Mouse (Mus musculus): ENCODE measurements around the gene Mllt3. TPM values are rescaled to one million over a fixed set of nuclear protein-coding genes. Genes with fewer than 3 reads are reported as not detected.
A peak's percentile ranks its signal among the peaks of the same experiment; 100 is the strongest.

Mllt3 gene
- polyA plus RNA-seq, 1 experiment = 23.5 TPM

DNA sequence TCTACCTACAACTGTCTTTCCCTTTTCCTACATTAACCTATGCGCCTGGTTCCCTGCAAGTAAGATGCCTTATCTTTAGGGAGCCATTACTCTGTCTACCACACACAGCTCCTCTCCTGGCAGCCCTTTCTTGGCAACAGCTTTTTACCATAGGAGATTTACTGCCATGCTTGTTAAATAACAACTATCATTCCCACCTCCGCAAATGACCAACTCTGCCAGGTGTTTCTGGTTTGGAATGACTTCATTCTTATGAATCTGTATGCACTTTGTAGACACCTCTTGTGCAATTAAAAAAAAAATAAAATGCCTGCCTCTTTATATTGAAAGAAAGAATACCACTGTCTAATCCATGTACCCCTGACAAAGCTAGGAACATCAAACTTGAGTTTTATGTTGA, 294.1 kb downstream of the Mllt3 start:
- DNase-seq (ENCODE audit: extremely low spot score in 1 of 2, low spot score in 1 of 2) = no peak

DNA sequence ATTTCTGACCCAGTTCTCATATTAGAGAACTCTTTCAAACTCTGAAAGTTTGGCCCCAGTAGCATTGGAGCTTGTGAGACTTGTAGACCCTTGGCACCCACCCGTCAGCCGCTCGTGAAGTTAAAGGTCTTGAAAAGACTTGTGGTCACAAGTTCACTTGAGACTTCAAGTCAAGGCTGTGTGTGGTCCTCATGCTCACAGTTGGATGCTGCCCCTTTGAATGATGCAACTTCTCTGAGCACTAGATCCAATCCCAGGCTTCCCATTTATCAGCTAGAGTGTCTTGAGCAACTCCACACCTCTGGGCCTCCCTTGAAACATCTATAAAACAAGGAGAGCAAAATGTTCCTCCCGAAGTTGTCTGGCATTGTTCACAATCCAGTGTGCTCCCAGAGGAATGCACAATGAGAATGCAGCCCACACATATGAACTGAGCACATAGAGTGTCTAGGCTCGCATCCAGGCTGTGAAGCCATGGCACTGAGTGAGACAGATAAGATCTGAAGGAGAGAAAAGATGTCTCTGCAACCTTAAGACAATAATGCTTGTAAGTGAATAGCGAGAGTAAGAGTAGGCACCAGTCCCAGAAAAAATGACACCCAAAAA, 295.9 kb downstream of the Mllt3 start:
- DNase-seq (ENCODE audit: extremely low spot score in 1 of 2, low spot score in 1 of 2) = no peak

DNA sequence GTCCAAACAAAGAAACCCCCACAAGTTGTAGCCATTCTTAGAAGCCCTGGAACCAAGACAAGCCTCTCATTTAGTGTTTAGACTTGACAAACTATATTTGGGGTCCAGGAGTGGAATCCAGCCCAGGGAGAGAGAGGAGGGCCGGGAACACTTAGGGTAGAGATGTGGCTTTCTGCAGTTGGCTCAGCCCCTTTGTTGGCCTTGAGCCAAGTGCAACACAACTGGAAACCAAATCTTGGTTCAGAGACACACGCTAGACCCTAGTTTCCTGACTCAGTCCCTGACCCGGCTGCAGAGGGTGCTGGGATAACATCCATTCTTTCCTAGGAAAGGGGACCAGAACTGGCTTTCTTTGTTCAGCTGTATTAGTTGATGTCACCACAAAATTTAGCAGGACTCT, 296.4 kb downstream of the Mllt3 start:
- DNase-seq (ENCODE audit: extremely low spot score in 1 of 2, low spot score in 1 of 2) = no peak

DNA sequence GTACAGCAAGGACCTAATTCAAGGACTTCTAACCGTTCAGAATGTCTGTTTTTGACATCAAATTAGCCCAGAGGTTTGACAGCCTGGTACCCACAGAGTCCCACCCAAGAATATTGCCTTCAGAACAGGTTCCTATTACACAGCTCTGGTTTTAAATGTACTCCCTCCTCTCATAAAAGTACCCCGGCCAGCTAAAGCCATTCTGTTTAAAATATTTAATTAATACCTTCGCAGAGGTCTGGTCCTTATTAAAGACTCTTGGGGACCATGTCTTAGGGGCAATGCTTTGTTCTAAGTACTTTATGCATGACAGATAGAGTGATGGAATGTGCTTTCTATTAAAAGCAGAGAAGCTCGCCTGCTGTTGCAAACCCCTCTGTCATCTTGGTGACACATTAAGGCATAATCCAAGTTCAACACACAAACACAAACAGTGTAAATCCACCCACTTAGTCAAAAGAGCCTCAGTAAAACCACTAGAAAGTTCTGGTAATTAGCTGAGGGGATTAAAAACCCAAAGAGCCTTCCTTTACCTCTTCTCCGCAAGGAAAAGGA, 302.0 kb downstream of the Mllt3 start:
- DNase-seq (ENCODE audit: extremely low spot score in 1 of 2, low spot score in 1 of 2) = no peak

DNA sequence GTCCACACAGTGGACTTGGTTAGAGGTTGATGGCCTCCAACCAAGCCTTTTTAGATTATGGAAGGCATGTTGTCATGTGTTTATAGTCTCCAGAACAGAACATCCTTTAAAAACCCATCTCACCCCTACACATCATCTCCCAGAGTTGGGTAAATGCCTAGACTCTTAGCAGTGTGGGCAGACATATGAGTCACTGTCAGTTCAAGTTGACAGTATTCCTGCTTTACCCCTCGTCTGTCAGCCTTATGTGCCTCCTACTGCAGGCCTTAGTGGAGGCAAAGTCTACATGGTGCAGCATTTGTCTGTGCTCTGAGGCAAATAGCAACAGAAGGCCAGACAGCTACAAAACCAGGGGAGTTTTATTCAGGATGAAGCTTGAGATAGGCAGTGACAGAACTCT, 304.6 kb downstream of the Mllt3 start:
- peak; percentile 75 for DNase-seq (ENCODE audit: extremely low spot score in 1 of 2, low spot score in 1 of 2)

DNA sequence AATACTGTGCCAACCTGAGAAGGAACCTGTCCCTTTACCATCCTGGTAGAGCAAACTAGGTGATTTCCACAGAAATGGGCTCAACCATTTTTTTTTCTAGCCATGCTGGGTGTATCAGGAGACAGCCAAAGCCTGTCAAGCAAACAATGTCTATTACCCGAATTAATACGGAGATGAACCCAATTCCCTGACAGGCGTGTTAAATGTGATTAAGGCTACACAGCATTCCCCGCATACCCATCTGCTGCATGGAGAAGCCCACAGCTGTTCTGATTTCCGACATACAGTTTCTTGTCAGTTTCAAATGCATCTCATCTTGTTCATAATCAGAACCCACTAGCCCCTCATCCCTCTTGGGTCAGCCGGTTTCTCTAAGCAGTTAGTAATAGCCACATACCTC, 309.7 kb downstream of the Mllt3 start:
- DNase-seq (ENCODE audit: extremely low spot score in 1 of 2, low spot score in 1 of 2) = no peak

Other genes with a start within 250 kb of the Mllt3 start
- gene Focad, start 61.3 kb upstream of the Mllt3 start, polyA plus RNA-seq (2012; rRNA removed) = 44.1 TPM in 2 replicates